In the genomic region with DNA sequence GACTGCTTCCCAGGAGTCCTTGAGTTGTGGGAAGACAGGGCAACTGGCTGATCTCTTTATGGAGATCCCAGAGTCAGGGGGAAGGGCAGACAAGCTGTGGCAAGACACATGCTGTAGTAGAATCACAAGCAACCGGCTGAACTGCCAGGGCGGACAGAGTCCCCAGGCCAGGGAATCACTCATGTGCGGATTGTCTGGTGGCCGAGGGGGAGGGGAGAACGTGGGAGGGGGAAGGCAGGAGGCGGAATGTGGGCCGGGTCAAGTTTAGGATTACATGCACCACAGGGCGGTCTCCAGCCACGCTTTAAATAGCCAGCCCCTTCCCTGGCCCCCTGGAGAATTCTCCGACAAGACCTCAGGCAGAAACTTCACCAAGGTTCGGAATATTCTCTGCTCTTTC, we compare ENCODE assay signal across 7 mouse cellular contexts. TPM values are rescaled to one million over a fixed set of nuclear protein-coding genes. Genes with fewer than 3 reads are reported as not detected.
DNase-seq lines count a peak whose midpoint lies in the region; ATAC-seq and TF ChIP-seq lines count a peak whose summit lies in the region.

Slc6a13 (plus strand) TSS at position 274 of the 400 bp plus-strand sequence.

- WGBS in kidney, embryonic 15.5 days: 1% methylated on average over 11 of the region's 11 CpGs

- no peak for DNase-seq in G1E (ENCODE audit: low spot score)
- peak; percentile 62 for DNase-seq in adrenal gland, postnatal 10 days
- peak; percentile 49 for DNase-seq in gastrocnemius, adult 2 months
- DNase-seq in lung, postnatal 10 days: peak; percentile 21
- no peak for DNase-seq in thymus, postnatal 0 days (ENCODE audit: low spot score)
- no peak for DNase-seq in frontal cortex, postnatal 10 days (ENCODE audit: low spot score in 2 of 2)

- intact Hi-C loops in gastrocnemius, adult 2 months (cut with DNase I): no loop called here

- H3K9ac ChIP-seq in kidney, embryonic 15.5 days: no peak within 1 kb of the TSS

- no peaks in the 10 kb centered on the region for H3K36me3 ChIP-seq in G1E (replicated peaks)
- H3K36me3 ChIP-seq in kidney, embryonic 15.5 days: no peaks in the 10 kb centered on the region

- peaks cover 6% of the 10 kb centered on the region; the same call in 1 of the 2 replicates for H3K27me3 ChIP-seq in G1E (ENCODE audit: insufficient read depth, low read length)
- H3K27me3 ChIP-seq in kidney, embryonic 15.5 days: no peaks in the 10 kb centered on the region

- TF ChIP-seq CTCF in G1E (IDR thresholded peaks at IDR 0.05; ENCODE audit: low read depth, low read length): no peak
- no peak for TF ChIP-seq CTCF in gastrocnemius, adult 2 months (IDR thresholded peaks at IDR 0.05)

- peak within 1 kb of the TSS; percentile 54 for H3K4me2 ChIP-seq in kidney, embryonic 15.5 days

- H3K4me1 ChIP-seq in G1E (ENCODE audit: insufficient read depth, low read depth, low read length): no peaks in the 10 kb centered on the region
- peaks cover 38% of the 10 kb centered on the region for H3K4me1 ChIP-seq in kidney, embryonic 15.5 days

- H3K9me3 ChIP-seq in G1E (replicated peaks): no peaks in the 10 kb centered on the region
- no peaks in the 10 kb centered on the region for H3K9me3 ChIP-seq in kidney, embryonic 15.5 days (replicated peaks)

- H3K4me3 ChIP-seq in G1E (ENCODE audit: low read depth, low read length): no peak within 1 kb of the TSS
- peak within 1 kb of the TSS; percentile 17 for H3K4me3 ChIP-seq in gastrocnemius, adult 2 months
- H3K4me3 ChIP-seq in kidney, embryonic 15.5 days (replicated peaks): peak within 1 kb of the TSS; percentile 27

- no peak within 1 kb of the TSS for H3K27ac ChIP-seq in gastrocnemius, adult 2 months
- H3K27ac ChIP-seq in kidney, embryonic 15.5 days: peak within 1 kb of the TSS; percentile 83

- no peak for ATAC-seq in G1E (ENCODE audit: extremely low read depth, insufficient number of reproducible peaks, low FRiP score, poor library complexity, severe bottlenecking)
- ATAC-seq in kidney, embryonic 15.5 days (replicated peaks; ENCODE audit: low FRiP score): peak; percentile 91

RNA-seq across cellular contexts. Expression of gene Slc6a13, which starts in this region (rescaled TPM):
- 9.1 and 10.5 TPM in 2 replicates for total RNA-seq in G1E (2014; fragmentation: Nextera tagmentation)
- 11.7 and 14.8 TPM in 2 replicates for total RNA-seq in G1E (2017)
- polyA plus RNA-seq in G1E (2012): 8.0 and 13.7 TPM in 2 replicates
- total RNA-seq in adrenal gland, postnatal 10 days (2021): 10 to 100 TPM; 11.4 to 27.6 TPM
- under 1 TPM; 0.20 to 0.46 TPM for total RNA-seq in gastrocnemius, adult 2 months (2021)
- polyA plus RNA-seq in kidney, embryonic 15.5 days (2015; fragmentation: Nextera tagmentation; extraction: Ambion mirVana): 21.6 and 22.2 TPM in 2 replicates
- 4.3 and 5.6 TPM in 2 replicates for polyA plus RNA-seq in thymus, postnatal 0 days (2015; fragmentation: Nextera tagmentation; extraction: Ambion mirVana)

Comparison
In these comparisons a context has a peak if more than half of its experiments do, and no peak if none do; other contexts are left out.
1. RNA of gene Slc6a13 (total RNA-seq): 11.4 to 27.6 TPM in adrenal gland, postnatal 10 days and 9.1 to 14.8 TPM in G1E; 0.20 to 0.46 TPM in gastrocnemius, adult 2 months; every median in the first group is over 4 times any median in the second.
2. Peak in DNase-seq and H3K4me3 ChIP-seq in gastrocnemius, adult 2 months; RNA of the gene not detected or under 1 TPM.
3. DNase-seq: peak in adrenal gland, postnatal 10 days (single experiment) and lung, postnatal 10 days (single experiment); none in G1E (single experiment), thymus, postnatal 0 days (single experiment) and frontal cortex, postnatal 10 days (0 of 2).